Comparison of ENCODE assay signal across 8 mouse cellular contexts in the genomic region with DNA sequence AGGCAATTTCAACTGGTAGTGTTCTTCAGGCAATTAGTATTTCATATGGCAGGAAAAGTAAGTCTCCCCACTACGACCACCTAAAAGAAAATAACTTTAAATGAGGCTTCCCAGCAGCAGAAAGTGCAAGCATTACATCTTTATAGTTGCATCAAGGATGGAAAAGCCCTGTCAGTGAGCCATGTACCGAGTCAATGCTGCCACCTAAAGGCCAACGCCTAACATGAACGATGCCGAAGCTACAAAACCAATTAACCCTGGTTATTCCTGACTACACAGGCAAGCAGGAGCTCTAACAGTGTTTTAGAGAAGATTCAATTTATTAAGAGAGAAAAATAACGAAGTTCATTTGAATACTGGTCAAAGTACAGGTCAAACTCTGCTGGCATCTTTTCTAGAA. TPM values are rescaled to one million over a fixed set of nuclear protein-coding genes. Genes with fewer than 3 reads are reported as not detected.
DNase-seq lines count a peak whose midpoint lies in the region; ATAC-seq and TF ChIP-seq lines count a peak whose summit lies in the region.

No protein-coding gene starts in this region.

- ATAC-seq in forebrain, postnatal 0 days, result peak; percentile 84
- 0 out of 2 replicates have a peak, but pooled peaks have one; percentile 43 for ATAC-seq in hindbrain, postnatal 0 days

- peak; percentile 40 for DNase-seq in urinary bladder, postnatal 25 days (ENCODE audit: low spot score)
- no peak for DNase-seq in urinary bladder, postnatal 10 days (ENCODE audit: low spot score)
- DNase-seq in cerebellum, adult 18-20 months, result peak; percentile 63 to 66
- DNase-seq in forebrain, postnatal 0 days, result peak; percentile 90
- peak; percentile 88 for DNase-seq in hindbrain, postnatal 0 days (ENCODE audit: low spot score)
- DNase-seq in left cerebral cortex, postnatal 4 days, result peak; percentile 55
- DNase-seq in naive thymus-derived CD4-positive, alpha-beta T cell, adult 2 months (ENCODE audit: low read depth), result peak; percentile 73
- peak; percentile 5 to 14 for DNase-seq in thymus, adult 18-20 months

- H3K9ac ChIP-seq in forebrain, postnatal 0 days, result no peak overlapping the region
- H3K9ac ChIP-seq in hindbrain, postnatal 0 days (replicated peaks; ENCODE audit: low read length), result no peak overlapping the region

- no peak overlapping the region for H3K27ac ChIP-seq in forebrain, postnatal 0 days (ENCODE audit: low read depth, low read length)
- no peak overlapping the region for H3K27ac ChIP-seq in hindbrain, postnatal 0 days

- no peak overlapping the region for H3K4me2 ChIP-seq in forebrain, postnatal 0 days (ENCODE audit: low read depth)
- no peak overlapping the region for H3K4me2 ChIP-seq in hindbrain, postnatal 0 days (ENCODE audit: low read depth, low read length)

- intact Hi-C loops in left cerebral cortex, postnatal 4 days (cut with DNase I), result no loop called here

- H3K4me1 ChIP-seq in forebrain, postnatal 0 days (ENCODE audit: insufficient read depth), result no peaks in the 10 kb centered on the region
- H3K4me1 ChIP-seq in hindbrain, postnatal 0 days (ENCODE audit: insufficient read depth, low read length), result no peaks in the 10 kb centered on the region

- no peaks in the 10 kb centered on the region for H3K9me3 ChIP-seq in forebrain, postnatal 0 days (ENCODE audit: low read length)
- no peaks in the 10 kb centered on the region for H3K9me3 ChIP-seq in hindbrain, postnatal 0 days (ENCODE audit: low read length)

- no peak overlapping the region for H3K4me3 ChIP-seq in forebrain, postnatal 0 days (ENCODE audit: low read depth, low read length)
- no peak overlapping the region for H3K4me3 ChIP-seq in hindbrain, postnatal 0 days (ENCODE audit: low read length)

- WGBS in forebrain, postnatal 0 days, result under 1% methylated on average over 6 of the region's 6 CpGs
- 5% methylated on average over 6 of the region's 6 CpGs for WGBS in hindbrain, postnatal 0 days

- H3K27me3 ChIP-seq in forebrain, postnatal 0 days (ENCODE audit: insufficient read depth, low read length), result no peaks in the 10 kb centered on the region
- H3K27me3 ChIP-seq in hindbrain, postnatal 0 days (ENCODE audit: insufficient read depth, low read length), result no peaks in the 10 kb centered on the region

- H3K36me3 ChIP-seq in forebrain, postnatal 0 days (ENCODE audit: insufficient read depth), result 0 out of 2 replicates have a peak, but pooled peaks cover 8% of the 10 kb centered on the region
- no peaks in the 10 kb centered on the region for H3K36me3 ChIP-seq in hindbrain, postnatal 0 days (ENCODE audit: insufficient read depth, low read length)

- TF ChIP-seq CTCF in forebrain, postnatal 0 days (IDR thresholded peaks at IDR 0.05; ENCODE audit: low read depth), result peak; percentile 91
- TF ChIP-seq CTCF in hindbrain, postnatal 0 days (IDR thresholded peaks at IDR 0.05; ENCODE audit: low read depth), result peak; percentile 91

RNA-seq across cellular contexts. Expression of a gene that starts 32.0 kb away (rescaled TPM):
- total RNA-seq in forebrain, postnatal 0 days (2014; rRNA removed), result 27.3 and 32.0 TPM in 2 replicates
- polyA plus RNA-seq in forebrain, postnatal 0 days (2015; fragmentation: Nextera tagmentation; extraction: Ambion mirVana), result 9.5 and 10.7 TPM in 2 replicates
- 22.3 and 27.6 TPM in 2 replicates for total RNA-seq in hindbrain, postnatal 0 days (2014; rRNA removed)
- polyA plus RNA-seq in hindbrain, postnatal 0 days (2015; fragmentation: Nextera tagmentation; extraction: Ambion mirVana), result 10.0 and 13.1 TPM in 2 replicates
- 10 to 100 TPM; 80.0 to 82.8 TPM for total RNA-seq in left cerebral cortex, postnatal 4 days (2021)
